Mouse (Mus musculus): ENCODE data around the gene Sh3bp5.

The Sh3bp5 gene

GRCm38 (mm10) chr14:31394822-31395532 lies 40.9 kb downstream of the Sh3bp5 start:
- no peak for DNase-seq (ENCODE audit: extremely low read depth, insufficient read length, low spot score)

- DNase-seq (ENCODE audit: extremely low read depth, insufficient read length, low spot score), result no peak
Observed at GRCm38 (mm10) chr14:31393936-31394630, 41.8 kb downstream of the Sh3bp5 start.

GRCm38 (mm10) chr14:31393546-31393890 lies 42.4 kb downstream of the Sh3bp5 start:
- no peak for DNase-seq (ENCODE audit: extremely low read depth, insufficient read length, low spot score)

- no peak for DNase-seq (ENCODE audit: extremely low read depth, insufficient read length, low spot score)
Observed at GRCm38 (mm10) chr14:31392873-31393545, 42.9 kb downstream of the Sh3bp5 start.

GRCm38 (mm10) chr14:31392300-31392699 lies 43.6 kb downstream of the Sh3bp5 start:
- no peak for DNase-seq (ENCODE audit: extremely low read depth, insufficient read length, low spot score)

GRCm38 (mm10) chr14:31389421-31390147 lies 46.3 kb downstream of the Sh3bp5 start:
- DNase-seq (ENCODE audit: extremely low read depth, insufficient read length, low spot score), result no peak

- DNase-seq (ENCODE audit: extremely low read depth, insufficient read length, low spot score), result no peak
Observed at GRCm38 (mm10) chr14:31388086-31388872, 47.6 kb downstream of the Sh3bp5 start.

GRCm38 (mm10) chr14:31387301-31387981 lies 48.4 kb downstream of the Sh3bp5 start:
- no peak for DNase-seq (ENCODE audit: extremely low read depth, insufficient read length, low spot score)

GRCm38 (mm10) chr14:31385977-31386697 lies 49.7 kb downstream of the Sh3bp5 start:
- peak; percentile 71 for DNase-seq (ENCODE audit: extremely low read depth, insufficient read length, low spot score)

GRCm38 (mm10) chr14:31385406-31385805 lies 50.5 kb downstream of the Sh3bp5 start:
- DNase-seq (ENCODE audit: extremely low read depth, insufficient read length, low spot score), result no peak

GRCm38 (mm10) chr14:31384366-31385323 lies 51.2 kb downstream of the Sh3bp5 start:
- peak; percentile 71 for DNase-seq (ENCODE audit: extremely low read depth, insufficient read length, low spot score)

GRCm38 (mm10) chr14:31383470-31384050 lies 52.3 kb downstream of the Sh3bp5 start:
- no peak for DNase-seq (ENCODE audit: extremely low read depth, insufficient read length, low spot score)

- DNase-seq (ENCODE audit: extremely low read depth, insufficient read length, low spot score), result no peak
Observed at GRCm38 (mm10) chr14:31382276-31382675, 53.6 kb downstream of the Sh3bp5 start.

GRCm38 (mm10) chr14:31376331-31376730 lies 59.5 kb downstream of the Sh3bp5 start:
- no peak for DNase-seq (ENCODE audit: extremely low read depth, insufficient read length, low spot score)

- no peak for DNase-seq (ENCODE audit: extremely low read depth, insufficient read length, low spot score)
Observed at GRCm38 (mm10) chr14:31374390-31374789, 61.5 kb downstream of the Sh3bp5 start.

- DNase-seq (ENCODE audit: extremely low read depth, insufficient read length, low spot score), result no peak
Observed at GRCm38 (mm10) chr14:31369377-31369776, 66.5 kb downstream of the Sh3bp5 start.

- DNase-seq (ENCODE audit: extremely low read depth, insufficient read length, low spot score), result no peak
Observed at GRCm38 (mm10) chr14:31367951-31368350, 67.9 kb downstream of the Sh3bp5 start.

- no peak for DNase-seq (ENCODE audit: extremely low read depth, insufficient read length, low spot score)
Observed at GRCm38 (mm10) chr14:31365350-31365749, 70.5 kb downstream of the Sh3bp5 start.
